Mouse (Mus musculus): ENCODE measurements around the gene Rap1a. TPM values are rescaled to one million over a fixed set of nuclear protein-coding genes. Genes with fewer than 3 reads are reported as not detected.

Gene Rap1a
- 132 and 150 TPM in 2 replicates for polyA plus RNA-seq (2011; ENCODE audit: insufficient read length, low read depth, missing spikeins)

- H3K4me1 ChIP-seq (ENCODE audit: control insufficient read depth, insufficient read depth, low read length): peaks cover 7% of the 10 kb centered on the region; the same call in 1 of the 2 replicates
- H3K4me3 ChIP-seq (ENCODE audit: insufficient read depth, low read length): peak within 1 kb of the TSS; percentile 94
- peak; percentile 63; the same call in 1 of the 2 replicates for TF ChIP-seq POLR2A (IDR thresholded peaks at IDR 0.05; ENCODE audit: low read depth, low read length)
- no peak for TF ChIP-seq CTCF (IDR thresholded peaks at IDR 0.05; ENCODE audit: borderline replicate concordance, insufficient read depth, low read length)
- H3K27ac ChIP-seq (ENCODE audit: insufficient read depth, low read length): peak within 1 kb of the TSS; percentile 17; the same call in 1 of the 2 replicates
Observed at GRCm38 (mm10) chr3:105801191-105802166, at the start of gene Rap1a. Gene Rap1a (minus strand): TSS chr3:105801336.

- Histone ChIP-seq H3K27ac (ENCODE audit: insufficient read depth, low read length) (no peak overlapping the region), H3K4me1 (ENCODE audit: control insufficient read depth, insufficient read depth, low read length) (no peaks in the 10 kb centered on the region), H3K4me3 (ENCODE audit: insufficient read depth, low read length) (no peak overlapping the region)
- TF ChIP-seq POLR2A (IDR thresholded peaks at IDR 0.05; ENCODE audit: low read depth, low read length) (no peak), CTCF (IDR thresholded peaks at IDR 0.05; ENCODE audit: borderline replicate concordance, insufficient read depth, low read length) (no peak)
Observed at GRCm38 (mm10) chr3:105846294-105847069, 45.3 kb upstream of the Rap1a start.

GRCm38 (mm10) chr3:105839836-105840235, 38.7 kb upstream of the Rap1a start:
- H3K4me3 ChIP-seq (ENCODE audit: insufficient read depth, low read length): no peak overlapping the region
- TF ChIP-seq POLR2A (IDR thresholded peaks at IDR 0.05; ENCODE audit: low read depth, low read length) (no peak), CTCF (IDR thresholded peaks at IDR 0.05; ENCODE audit: borderline replicate concordance, insufficient read depth, low read length) (no peak)
- H3K27ac ChIP-seq (ENCODE audit: insufficient read depth, low read length): no peak overlapping the region
- no peaks in the 10 kb centered on the region for H3K4me1 ChIP-seq (ENCODE audit: control insufficient read depth, insufficient read depth, low read length)

GRCm38 (mm10) chr3:105838655-105839054, 37.5 kb upstream of the Rap1a start:
- no peak overlapping the region for H3K27ac ChIP-seq (ENCODE audit: insufficient read depth, low read length)
- no peaks in the 10 kb centered on the region for H3K4me1 ChIP-seq (ENCODE audit: control insufficient read depth, insufficient read depth, low read length)
- H3K4me3 ChIP-seq (ENCODE audit: insufficient read depth, low read length): no peak overlapping the region
- TF ChIP-seq POLR2A (IDR thresholded peaks at IDR 0.05; ENCODE audit: low read depth, low read length): no peak
- TF ChIP-seq CTCF (IDR thresholded peaks at IDR 0.05; ENCODE audit: borderline replicate concordance, insufficient read depth, low read length): no peak

GRCm38 (mm10) chr3:105836883-105837282, 35.7 kb upstream of the Rap1a start:
- H3K27ac ChIP-seq (ENCODE audit: insufficient read depth, low read length): no peak overlapping the region
- no peaks in the 10 kb centered on the region for H3K4me1 ChIP-seq (ENCODE audit: control insufficient read depth, insufficient read depth, low read length)
- no peak overlapping the region for H3K4me3 ChIP-seq (ENCODE audit: insufficient read depth, low read length)
- no peak for TF ChIP-seq POLR2A (IDR thresholded peaks at IDR 0.05; ENCODE audit: low read depth, low read length)
- no peak for TF ChIP-seq CTCF (IDR thresholded peaks at IDR 0.05; ENCODE audit: borderline replicate concordance, insufficient read depth, low read length)

- Histone ChIP-seq H3K4me3 (ENCODE audit: insufficient read depth, low read length) (no peak overlapping the region), H3K27ac (ENCODE audit: insufficient read depth, low read length) (no peak overlapping the region), H3K4me1 (ENCODE audit: control insufficient read depth, insufficient read depth, low read length) (no peaks in the 10 kb centered on the region)
- TF ChIP-seq POLR2A (IDR thresholded peaks at IDR 0.05; ENCODE audit: low read depth, low read length) (no peak), CTCF (IDR thresholded peaks at IDR 0.05; ENCODE audit: borderline replicate concordance, insufficient read depth, low read length) (no peak)
Observed at GRCm38 (mm10) chr3:105835875-105836274, 34.7 kb upstream of the Rap1a start.

GRCm38 (mm10) chr3:105831584-105831983, 30.4 kb upstream of the Rap1a start:
- H3K27ac ChIP-seq (ENCODE audit: insufficient read depth, low read length): no peak overlapping the region
- no peaks in the 10 kb centered on the region for H3K4me1 ChIP-seq (ENCODE audit: control insufficient read depth, insufficient read depth, low read length)
- no peak overlapping the region for H3K4me3 ChIP-seq (ENCODE audit: insufficient read depth, low read length)
- no peak for TF ChIP-seq CTCF (IDR thresholded peaks at IDR 0.05; ENCODE audit: borderline replicate concordance, insufficient read depth, low read length)
- TF ChIP-seq POLR2A (IDR thresholded peaks at IDR 0.05; ENCODE audit: low read depth, low read length): no peak

- TF ChIP-seq CTCF (IDR thresholded peaks at IDR 0.05; ENCODE audit: borderline replicate concordance, insufficient read depth, low read length) (no peak), POLR2A (IDR thresholded peaks at IDR 0.05; ENCODE audit: low read depth, low read length) (no peak)
Observed at GRCm38 (mm10) chr3:105825501-105826161, 24.5 kb upstream of the Rap1a start.

GRCm38 (mm10) chr3:105824704-105825103, 23.6 kb upstream of the Rap1a start:
- H3K4me1 ChIP-seq (ENCODE audit: control insufficient read depth, insufficient read depth, low read length): peaks cover 8% of the 10 kb centered on the region; the same call in 1 of the 2 replicates
- H3K4me3 ChIP-seq (ENCODE audit: insufficient read depth, low read length): no peak overlapping the region

More at GRCm38 (mm10) chr3:105825501-105826161, 24.5 kb upstream of the Rap1a start:
- Histone ChIP-seq H3K4me1 (ENCODE audit: control insufficient read depth, insufficient read depth, low read length) (peaks cover 8% of the 10 kb centered on the region; the same call in 1 of the 2 replicates), H3K27ac (ENCODE audit: insufficient read depth, low read length) (no peak overlapping the region), H3K4me3 (ENCODE audit: insufficient read depth, low read length) (no peak overlapping the region)

More at GRCm38 (mm10) chr3:105824704-105825103, 23.6 kb upstream of the Rap1a start:
- no peak for TF ChIP-seq CTCF (IDR thresholded peaks at IDR 0.05; ENCODE audit: borderline replicate concordance, insufficient read depth, low read length)
- H3K27ac ChIP-seq (ENCODE audit: insufficient read depth, low read length): peak overlapping the region; percentile 43; the same call in 1 of the 2 replicates

Measured in embryonic fibroblast, embryonic 13.5 days (primary cell).